Mouse (Mus musculus) retina, adult 2 months (tissue): Measurements from ENCODE around the gene Megf6.

Experiments used
- DNase-seq: peaks from one replicate; pipeline ENCODE4 v3.0.0-alpha.2; 2012; ENCODE audit warnings: low read depth, low spot score

The Megf6 gene

DNA sequence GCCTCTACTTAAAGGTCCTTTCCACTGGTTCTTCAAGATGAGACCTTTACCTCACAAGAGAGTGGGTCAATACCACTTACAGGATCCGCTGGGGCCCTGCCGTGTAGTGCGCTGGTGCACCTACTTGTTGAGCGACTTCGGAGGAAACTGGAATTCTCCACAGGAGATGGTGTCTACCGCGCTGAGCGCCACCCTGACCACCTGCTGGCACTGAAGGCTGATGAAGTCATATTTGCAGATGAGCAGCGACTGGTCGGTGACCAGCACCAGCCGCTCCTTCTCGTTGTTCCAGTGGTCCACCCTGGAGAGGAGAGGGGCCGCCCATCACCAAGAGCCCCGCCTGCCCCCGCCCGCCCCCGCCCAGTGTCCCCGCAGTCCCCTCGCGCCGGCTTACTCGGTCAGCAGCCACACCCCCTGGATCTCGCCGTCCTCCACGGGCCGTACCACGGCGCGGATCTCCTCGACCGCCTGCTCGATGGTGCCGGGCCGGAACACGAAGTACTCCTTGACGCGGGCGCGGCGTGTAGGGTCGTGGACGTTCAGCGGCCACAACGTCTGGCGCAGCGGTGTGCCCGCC is 10.5 kb upstream of the Megf6 start:
- no peak for DNase-seq

DNA sequence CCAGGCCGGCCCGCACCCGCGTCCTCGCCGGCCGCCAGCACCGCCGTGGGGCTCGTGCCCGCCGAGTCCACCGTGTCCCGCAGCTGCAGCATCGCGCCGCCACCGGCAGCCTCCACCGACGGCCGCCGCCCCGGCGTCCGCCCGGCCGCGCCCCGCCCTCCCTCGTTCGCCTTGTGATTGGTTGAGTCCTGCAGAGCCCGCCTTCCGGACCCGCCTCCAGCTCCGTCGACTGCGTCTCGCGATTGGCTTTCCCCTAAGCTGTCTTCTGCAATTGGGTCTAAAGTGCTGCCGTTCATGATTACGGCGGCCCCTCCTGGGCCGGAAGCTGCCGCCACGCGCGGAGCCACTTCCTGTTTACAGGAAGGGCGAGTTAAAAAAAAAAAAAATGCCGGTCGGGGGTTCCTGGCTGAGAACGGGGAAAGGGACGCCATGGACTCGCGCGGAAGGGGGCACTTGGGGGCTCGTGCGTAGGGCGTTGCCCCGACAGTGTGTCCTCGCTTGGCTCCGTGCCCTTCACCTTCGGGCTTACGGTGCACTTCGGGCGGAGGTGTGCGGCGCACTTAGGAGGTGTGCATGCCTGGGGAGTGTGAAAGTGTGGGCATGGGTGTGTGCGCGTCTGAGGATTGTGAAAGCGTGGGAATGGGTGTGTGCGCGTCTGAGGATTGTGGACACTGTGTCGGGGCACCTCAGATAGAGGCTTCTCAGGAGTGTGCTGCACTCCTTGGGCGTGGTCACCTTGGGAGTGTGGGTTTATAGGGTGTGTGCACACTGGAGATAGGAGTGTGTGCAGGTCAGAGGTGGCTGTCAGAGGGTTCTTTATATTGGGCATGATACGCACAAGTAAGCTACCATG is 9.8 kb upstream of the Megf6 start, which contains the start of gene Tprgl:
Gene Tprgl (minus strand): TSS at position 129 of the 853 bp plus-strand sequence.
- peak; percentile 92 for DNase-seq

DNA sequence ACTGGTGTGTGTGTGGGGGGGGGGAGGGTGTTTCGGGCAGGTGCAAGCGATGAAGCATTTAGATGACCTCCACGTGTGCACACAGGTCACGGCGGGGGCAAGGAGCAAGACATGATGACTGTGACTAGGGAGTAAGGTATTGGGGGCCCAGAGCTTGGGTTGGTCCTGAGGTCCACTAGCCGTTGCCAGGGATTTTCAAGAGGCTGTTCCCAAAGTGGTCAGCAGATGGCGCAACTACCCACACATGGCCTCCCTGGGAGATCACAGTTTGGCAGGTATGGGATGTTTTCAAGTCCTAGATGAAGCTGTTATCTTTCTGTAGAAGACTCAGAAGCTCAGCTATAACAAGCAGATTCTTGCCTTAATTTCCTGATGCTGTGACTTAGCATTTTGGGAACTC is 7.2 kb upstream of the Megf6 start:
- peak; percentile 50 for DNase-seq

DNA sequence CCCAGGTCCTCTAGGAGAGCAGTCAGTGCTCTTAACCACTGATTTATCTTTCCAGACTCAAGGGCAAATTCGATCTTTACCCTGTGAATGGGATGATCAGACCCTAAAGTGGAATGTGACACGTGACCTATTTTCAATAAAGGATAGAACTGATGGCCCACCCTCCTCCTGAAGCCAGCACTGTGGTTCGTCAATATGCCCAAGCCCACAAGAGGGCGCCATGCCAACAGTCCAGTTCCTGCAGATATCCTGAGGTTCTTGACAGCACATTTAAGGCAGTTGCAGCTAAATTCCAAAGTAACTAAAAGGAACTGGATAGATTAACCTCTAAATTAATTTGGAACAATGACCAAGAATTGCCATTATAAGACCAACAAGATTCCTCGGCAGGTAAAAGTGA is 3.5 kb upstream of the Megf6 start:
- no peak for DNase-seq

DNA sequence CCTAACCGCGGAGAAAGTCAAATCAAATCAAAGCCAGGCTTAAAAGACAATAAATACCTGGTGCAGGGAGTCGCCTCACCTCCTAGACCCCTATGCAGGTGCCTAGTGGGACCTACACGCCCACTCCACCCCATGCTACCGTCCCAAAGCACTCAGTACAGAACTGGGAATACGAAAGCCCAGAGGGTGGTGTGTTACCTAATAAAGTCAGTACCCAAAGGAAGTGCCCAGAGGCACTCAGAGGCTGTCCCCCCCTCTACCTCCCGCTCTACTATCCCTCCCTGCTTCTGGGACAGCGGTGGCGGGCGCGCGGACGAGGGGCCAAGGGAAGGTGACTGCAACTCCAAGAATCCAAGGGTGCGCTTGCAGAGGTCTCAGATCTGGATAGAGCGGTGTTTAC is 509 bp upstream of the Megf6 start:
- no peak for DNase-seq

DNA sequence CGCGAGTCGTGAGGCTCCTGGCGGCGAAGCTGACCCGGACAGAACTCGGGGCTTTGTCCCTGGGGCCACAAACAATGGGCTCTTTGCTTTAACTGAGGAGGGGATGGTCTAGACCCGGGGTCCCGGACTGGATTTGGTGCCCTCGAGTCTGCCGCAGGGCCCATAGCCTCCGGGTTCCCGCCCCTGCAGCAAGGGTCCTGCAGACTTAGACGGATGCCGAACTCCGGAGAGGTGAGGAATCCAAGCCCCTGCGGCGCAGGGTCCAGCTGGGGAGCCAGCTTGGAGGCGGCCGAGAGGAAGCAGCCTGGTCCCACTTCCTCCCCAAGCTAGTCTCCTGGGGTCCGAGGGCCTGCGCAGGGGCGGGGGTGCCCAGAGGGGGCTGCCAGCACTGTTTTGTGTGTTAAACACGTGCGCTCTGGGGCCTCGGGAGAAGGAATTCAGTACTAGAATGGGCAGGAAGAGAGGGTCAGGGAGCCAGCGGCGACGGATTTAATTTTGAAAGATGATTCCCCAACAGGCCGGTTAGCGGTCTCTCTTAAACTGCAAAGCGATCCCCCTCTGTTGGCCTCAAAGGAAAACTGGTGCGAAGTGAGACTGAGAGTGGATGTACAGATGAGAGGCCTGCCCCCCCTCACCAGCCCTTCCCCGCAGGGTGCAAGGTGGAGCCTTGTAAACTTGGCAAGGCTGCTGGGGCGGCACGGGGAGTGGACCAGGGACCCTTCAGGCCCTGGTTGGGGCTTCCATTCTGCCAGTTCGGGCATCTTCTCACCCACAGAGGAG is 811 bp downstream of the Megf6 start:
- no peak for DNase-seq

DNA sequence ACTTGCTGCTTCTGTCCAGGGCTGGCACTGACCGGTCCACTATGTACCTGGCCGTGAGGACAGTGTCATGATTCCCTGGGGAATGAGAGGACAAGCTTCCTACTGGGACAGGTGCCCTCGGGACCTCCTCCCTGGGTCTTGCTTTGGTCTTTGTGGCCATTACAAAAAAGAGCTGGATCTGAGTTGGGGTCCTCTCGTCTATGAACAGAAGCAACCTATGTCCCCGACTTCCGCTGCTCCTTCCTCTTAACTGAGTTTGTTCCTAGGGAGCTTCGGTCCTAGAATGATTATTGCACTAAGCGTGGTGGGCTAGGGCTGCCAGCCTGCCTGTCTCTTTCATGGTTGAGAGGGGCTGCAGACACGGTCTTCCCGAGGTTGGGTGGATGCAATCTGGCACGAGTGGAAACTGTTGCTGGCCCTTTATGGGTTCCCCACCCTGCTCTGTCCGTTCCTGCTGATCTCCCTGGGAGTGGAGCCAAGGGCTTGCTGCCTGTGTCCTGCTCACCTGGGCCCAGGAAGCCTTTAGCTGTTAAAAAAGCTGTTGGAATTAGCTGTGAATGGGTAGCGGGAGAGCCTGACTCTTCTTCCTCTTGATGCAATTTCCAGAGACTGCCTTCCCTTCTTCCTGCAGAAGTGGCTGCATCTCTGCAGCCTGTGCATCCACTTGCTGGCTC is 1.5 kb downstream of the Megf6 start:
- no peak for DNase-seq

DNA sequence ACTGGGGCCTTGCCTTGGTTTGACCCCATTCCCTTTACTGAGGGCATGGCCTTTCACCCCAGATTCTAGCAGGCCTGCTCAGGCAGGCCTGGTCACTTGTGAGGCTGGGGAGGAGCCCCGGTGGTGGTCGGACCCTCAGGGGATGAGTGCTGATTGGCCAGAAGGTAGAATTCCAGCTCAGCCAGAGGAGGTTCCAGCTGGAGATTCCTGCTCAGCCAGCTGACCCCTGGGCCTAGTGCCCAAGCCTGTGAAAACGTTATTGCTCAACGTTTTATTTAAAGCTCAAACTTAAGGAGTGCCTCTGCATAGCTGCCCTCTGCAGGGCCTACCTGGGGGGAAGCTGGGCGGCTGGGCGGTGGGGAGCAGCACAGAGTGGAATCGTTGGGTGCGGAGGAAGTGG is 6.7 kb downstream of the Megf6 start:
- no peak for DNase-seq

DNA sequence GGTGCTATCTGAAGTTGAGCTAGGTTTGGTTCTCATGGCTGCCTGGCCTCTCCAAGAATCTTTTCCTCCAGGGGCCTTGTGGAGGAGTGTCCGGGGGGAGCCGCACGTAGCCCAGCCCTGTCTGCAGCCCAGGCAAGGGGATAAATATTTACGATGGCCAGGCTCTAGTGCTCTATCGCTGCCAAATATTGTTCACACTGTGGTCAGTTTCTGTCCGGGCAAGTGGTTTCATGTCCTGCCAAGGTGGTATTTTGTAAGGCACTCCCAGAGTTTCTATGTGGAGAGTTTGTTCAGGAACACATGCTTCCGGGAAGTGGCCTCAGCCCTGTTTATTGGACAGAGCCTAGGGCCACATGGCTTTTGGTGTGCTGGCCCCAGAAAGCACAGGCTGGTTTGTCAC is 10.5 kb downstream of the Megf6 start:
- no peak for DNase-seq

DNA sequence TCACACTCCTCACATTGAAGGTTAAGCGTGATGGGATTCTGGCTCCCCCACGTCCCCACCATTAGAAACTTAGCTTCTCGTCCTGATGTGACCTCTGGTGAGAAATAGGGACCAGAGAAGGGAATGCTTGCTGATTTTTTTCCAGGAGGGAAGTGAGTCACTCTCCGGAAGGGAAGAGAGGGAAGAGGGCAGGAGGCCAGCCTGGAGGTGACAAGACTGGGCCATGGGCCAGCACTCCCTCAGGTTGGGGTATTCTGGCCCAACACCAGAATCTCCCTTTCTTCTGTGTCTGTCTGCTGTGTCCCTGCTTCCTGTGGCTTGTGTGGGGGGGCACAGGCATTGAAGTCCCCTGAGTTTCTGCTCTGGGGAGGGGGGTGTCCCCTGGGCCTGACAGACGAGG is 13.0 kb downstream of the Megf6 start:
- no peak for DNase-seq

DNA sequence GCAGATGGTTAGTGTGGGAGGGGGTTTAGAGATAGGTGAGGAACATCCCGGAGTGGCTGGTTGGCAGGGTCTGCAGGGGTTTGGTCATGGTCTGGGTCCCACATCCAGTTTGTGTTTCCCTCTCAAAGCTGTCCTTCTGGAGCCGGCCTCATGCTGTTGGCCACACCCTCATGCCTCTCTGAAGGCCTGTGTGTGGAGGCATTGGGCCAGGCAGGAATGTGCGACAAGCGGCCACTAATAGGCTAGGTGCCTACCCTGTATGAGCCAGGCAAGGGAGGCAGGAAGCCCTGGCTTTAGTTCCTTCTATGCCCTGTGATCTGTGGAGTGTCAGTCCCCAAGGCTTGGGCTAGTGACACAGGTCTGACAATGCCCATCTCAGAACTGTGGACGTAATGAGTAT is 14.5 kb downstream of the Megf6 start:
- DNase-seq: no peak

DNA sequence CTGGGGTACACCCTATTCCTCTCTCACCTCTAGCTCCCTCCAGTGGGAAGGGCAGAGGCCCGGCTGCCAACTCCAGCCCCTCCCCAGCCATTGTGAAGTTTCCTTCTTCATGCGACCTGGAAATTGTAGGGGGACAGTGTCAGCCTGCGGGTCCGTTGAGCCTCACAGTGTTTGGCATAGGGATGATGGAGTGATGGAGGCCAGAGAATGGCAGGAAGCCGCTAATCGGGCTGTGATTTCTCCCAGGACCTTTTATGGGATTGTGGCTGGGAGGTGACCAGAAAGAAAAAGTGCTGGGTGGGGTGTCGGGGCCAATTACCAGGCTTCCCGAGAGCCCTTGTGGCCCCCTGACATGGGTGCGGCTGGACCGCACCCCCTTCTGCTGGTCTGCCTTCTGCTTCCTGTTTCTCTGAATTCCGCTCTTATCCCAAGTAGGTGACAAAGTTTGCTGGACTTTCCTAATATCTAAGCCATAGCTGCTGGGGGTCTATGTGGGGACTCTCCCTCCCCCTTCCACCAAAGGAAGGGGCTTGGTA is 15.5 kb downstream of the Megf6 start:
- no peak for DNase-seq

DNA sequence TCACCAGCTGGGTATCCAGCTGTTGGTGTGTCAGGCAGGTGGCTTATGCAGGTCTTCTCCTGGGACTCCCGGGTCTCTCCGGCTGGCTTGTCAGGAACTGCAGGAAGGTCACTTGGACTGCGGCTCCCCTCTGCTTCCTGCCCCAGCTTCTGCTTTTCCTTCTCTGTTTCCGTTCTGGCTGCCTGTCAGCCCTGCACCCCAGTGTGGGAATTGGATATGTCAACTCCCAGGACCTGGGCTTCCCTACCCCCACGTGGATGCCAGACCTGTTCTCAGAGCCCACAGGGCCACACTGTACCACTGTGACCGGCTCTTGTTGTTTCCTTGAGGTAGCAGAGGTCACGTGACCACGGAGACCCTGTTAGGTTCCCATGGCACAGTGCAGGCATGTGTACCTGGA is 18.4 kb downstream of the Megf6 start:
- no peak for DNase-seq

DNA sequence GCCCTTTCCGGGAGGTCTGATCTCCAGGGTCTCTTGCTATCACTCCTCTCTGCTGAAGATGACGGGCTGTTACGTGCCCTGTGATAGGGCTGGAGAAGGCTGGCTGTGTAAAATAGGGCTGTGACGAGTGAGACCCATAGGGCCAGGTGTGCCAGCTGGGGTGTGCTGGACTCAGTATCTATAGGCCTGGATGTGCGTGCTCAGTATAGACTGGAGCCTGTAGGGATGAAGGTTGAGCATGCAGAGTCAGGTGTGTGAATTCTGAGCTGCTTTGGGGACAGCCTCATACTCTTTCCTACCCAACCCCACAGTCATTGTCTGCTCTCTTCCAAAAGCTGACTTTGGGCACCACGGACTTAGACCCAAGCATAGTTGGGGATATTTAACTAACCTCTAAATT is 27.4 kb downstream of the Megf6 start:
- DNase-seq: no peak

DNA sequence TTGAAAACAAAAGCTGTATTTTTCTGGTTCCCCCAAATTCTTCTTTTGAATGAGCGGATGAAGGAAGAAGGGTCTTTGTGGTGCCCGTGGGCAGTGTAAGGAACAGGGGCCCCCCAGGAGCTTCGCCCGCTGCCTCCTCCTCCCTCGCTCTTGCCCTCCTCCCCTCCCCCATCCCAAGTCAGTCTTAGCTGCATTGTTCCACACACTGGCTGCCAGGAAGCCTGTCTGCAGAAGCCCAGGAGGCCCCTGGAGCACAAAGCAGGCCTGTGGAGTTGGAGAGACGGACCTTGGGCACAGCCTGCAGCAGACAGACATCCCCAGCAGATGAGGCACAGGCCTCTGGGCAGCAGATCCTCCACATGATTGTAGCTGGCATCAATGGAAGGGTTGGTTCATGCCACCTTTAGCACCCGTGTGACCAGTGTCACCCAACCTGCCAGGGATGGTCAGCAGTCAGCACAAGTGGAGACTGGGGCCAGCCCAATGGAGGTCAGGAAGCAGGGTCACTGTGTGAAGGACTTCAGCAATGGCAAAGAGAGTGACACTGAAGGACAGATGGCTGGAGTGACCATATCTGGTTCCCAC is 27.9 kb downstream of the Megf6 start:
- no peak for DNase-seq

DNA sequence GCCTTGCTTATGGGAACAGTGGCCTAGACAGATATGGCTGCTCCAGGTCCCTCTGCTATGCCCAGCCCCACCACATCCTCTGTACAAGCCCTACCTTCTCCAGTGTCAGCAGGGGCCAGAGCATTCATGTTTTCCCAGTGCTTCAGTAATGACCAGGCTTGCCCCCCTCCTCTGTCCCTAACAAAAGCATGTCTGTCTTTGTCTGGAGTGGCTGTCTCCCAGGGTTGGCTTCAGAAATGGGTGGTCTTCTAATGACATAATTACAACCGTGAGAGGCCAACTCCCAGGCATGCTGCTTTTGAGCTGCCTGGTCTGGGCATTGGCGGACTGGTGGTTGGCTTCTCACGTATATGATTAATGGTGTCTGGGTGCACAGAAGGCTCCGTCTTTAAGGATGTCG is 31.0 kb downstream of the Megf6 start:
- DNase-seq: no peak

DNA sequence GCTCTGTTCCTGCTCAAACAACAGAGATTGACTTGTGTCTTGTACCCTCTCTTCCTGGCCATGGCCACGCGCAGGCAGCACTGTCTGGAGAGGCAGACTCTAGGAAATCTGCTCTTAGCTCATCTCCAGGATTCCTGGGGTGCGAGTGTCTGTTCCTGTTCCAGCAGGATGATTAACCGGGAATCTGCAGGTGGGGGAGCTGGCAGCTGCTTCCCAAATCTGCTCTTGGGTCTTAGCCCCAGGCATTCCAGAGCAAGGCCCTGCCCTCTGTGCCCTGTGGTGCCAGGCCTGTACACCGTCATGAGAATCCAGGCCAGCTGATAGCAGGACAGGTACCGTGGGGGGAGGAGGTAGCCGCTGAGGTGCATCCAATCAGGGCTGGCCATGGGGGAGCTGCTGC is 34.0 kb downstream of the Megf6 start:
- DNase-seq: no peak

DNA sequence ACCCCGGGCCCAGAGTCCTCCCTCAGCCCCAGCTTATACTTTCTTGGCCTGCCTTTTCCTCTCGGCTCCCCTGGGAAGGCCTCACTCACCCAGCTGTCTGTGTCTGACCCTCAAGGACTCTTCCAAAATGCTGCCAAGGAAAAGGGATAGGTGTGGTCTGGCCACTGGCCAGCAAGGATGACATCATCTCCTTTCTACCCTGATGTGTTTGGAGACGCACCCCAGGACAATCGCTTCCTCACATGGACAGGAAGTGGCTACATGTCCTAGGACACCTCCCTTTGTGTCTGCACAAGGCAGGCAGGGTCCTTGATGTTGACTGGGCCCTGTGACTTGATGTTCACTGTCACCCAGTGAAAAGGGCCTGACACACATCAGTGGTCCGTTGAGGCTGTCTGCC is 34.9 kb downstream of the Megf6 start:
- no peak for DNase-seq

DNA sequence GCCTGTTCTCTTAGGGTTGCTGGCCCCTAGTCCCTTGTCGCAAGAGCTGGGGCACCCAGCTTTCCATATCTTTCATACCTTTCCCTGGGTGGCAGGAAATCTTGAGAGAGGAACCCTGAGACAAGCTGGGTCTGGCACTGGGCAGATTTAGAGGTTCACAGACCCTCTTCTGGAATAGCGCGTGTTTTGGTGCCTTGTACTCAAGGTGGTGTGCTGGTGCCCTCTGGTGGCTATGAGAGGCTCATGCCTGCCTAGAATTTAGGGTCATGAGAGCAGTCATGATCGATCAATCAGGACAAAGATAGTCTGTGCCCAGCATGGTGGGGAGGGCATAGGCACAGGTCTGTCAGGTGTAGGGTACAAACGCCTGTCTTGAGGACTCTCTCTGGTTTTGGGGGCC is 36.7 kb downstream of the Megf6 start:
- DNase-seq: peak; percentile 26

DNA sequence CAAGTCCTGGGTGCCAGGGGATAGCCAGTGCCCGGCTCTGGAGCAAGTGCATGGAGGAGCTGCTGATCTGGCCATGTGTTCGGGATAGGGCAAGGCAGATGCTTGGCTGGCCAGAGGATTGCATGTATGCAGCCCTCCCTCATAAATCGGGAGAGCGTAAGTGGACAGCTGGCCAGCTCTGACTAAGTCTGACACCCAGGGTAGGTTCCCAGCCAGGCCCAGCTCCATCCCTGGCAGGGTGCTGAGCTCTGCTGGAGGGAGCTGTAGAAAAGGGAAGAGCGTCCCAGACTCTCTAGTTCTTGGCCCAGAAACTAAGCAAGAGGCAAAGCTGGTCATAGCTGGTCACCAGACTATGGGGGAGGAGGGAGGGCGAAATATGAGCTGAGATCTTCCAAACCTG is 38.5 kb downstream of the Megf6 start:
- DNase-seq: no peak

DNA sequence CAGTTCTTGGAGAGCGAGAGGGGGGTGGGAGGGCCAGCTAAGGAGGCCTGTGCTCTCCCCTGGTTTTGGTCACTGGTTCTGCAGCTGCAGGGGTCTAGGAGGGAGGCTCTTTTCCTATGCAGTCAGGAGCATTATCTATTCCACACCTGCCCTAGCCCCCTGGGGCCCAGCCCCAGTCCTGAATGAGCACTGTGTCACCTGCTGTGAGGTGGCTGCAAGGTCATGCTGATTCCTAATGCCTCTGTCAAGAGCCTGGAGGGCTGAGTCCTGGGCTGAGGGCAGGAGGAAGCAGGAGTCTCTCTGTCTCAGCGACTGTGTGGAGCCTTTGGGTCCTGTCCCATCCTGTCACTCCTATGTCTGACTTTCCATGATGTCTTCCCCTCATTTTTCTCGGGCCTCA is 39.3 kb downstream of the Megf6 start:
- no peak for DNase-seq

DNA sequence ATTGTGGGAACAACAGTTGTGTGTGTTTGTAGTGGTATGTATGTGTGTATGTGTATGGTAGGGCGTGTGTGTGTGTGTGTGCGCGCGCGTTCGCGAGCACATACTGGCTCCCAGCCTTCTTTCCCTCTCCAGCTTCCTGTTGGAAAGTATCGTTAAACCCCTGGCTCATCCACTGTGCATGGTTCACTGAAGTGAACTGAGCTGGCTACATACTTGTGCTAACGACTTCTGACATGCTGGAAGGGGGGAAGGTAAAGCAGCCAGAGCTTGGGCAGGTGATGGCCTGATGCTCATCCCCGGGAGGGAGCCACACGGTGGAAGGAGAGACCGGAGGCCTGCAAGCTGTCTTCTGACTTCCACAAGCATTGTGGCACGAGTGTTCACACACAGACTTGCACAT is 40.9 kb downstream of the Megf6 start:
- no peak for DNase-seq
